Mouse (Mus musculus): Measurements from ENCODE around the gene Mesp1. TPM values are rescaled to one million over a fixed set of nuclear protein-coding genes. Genes with fewer than 3 reads are reported as not detected.
"Not testable (repeated sequence)": the region's sequence is repeated elsewhere in the genome, so short reads cannot be mapped to it uniquely, and the experiment has no call there.

Mesp1 gene
- total RNA-seq, 2 experiments from 2014 or later, result not detected

- peak; percentile 33 to 55 for DNase-seq
- intact Hi-C loops (cut with DNase I), result loop anchor here (10.0 kb wide), 1 partner anchor 202 kb away; no protein-coding TSS in a partner anchor
These were observed 760 bp downstream of the Mesp1 start for GRCm38 (mm10) chr7:79792635-79793421.

- not testable (repeated sequence) for DNase-seq
- intact Hi-C loops (cut with DNase I), result loop anchor here (5.0 to 10.0 kb wide), 2 partner anchors 178 to 205 kb away; no protein-coding TSS in a partner anchor
These were observed 3.8 kb downstream of the Mesp1 start for GRCm38 (mm10) chr7:79789812-79790211.

GRCm38 (mm10) chr7:79786295-79786694 lies 7.3 kb downstream of the Mesp1 start:
- intact Hi-C loops (cut with DNase I), result loop anchor here (5.0 kb wide), 1 partner anchor 174 kb away; no protein-coding TSS in a partner anchor
- peak; percentile 67 to 86 for DNase-seq

- no peak for DNase-seq
- intact Hi-C loops (cut with DNase I), result no loop called here
These were observed 11.1 kb downstream of the Mesp1 start for GRCm38 (mm10) chr7:79782516-79782855.

- DNase-seq, result no peak
- intact Hi-C loops (cut with DNase I), result no loop called here
These were observed 11.6 kb downstream of the Mesp1 start for GRCm38 (mm10) chr7:79781826-79782515.

- DNase-seq, result peak; percentile 76 to 86
- intact Hi-C loops (cut with DNase I), result no loop called here
These were observed 12.7 kb downstream of the Mesp1 start for GRCm38 (mm10) chr7:79780647-79781626.

- intact Hi-C loops (cut with DNase I), result no loop called here
- DNase-seq, result no peak
These were observed 21.8 kb downstream of the Mesp1 start for GRCm38 (mm10) chr7:79771561-79772512.

- intact Hi-C loops (cut with DNase I), result no loop called here
- DNase-seq, result no peak
These were observed 23.9 kb downstream of the Mesp1 start for GRCm38 (mm10) chr7:79769664-79770063.

- intact Hi-C loops (cut with DNase I), result no loop called here
- no peak for DNase-seq
These were observed 27.6 kb downstream of the Mesp1 start for GRCm38 (mm10) chr7:79765991-79766390.

GRCm38 (mm10) chr7:79762106-79762505 lies 31.5 kb downstream of the Mesp1 start:
- no peak for DNase-seq
- intact Hi-C loops (cut with DNase I), result no loop called here

- intact Hi-C loops (cut with DNase I), result no loop called here
- no peak for DNase-seq
These were observed 32.3 kb downstream of the Mesp1 start for GRCm38 (mm10) chr7:79761124-79761876.

- intact Hi-C loops (cut with DNase I), result no loop called here
- no peak for DNase-seq
These were observed 33.8 kb downstream of the Mesp1 start for GRCm38 (mm10) chr7:79759766-79760165.

- no peak for DNase-seq
- intact Hi-C loops (cut with DNase I), result no loop called here
These were observed 35.4 kb downstream of the Mesp1 start for GRCm38 (mm10) chr7:79758176-79758575.

GRCm38 (mm10) chr7:79756334-79756733 lies 37.3 kb downstream of the Mesp1 start:
- intact Hi-C loops (cut with DNase I), result no loop called here
- no peak for DNase-seq

GRCm38 (mm10) chr7:79749511-79749910 lies 44.1 kb downstream of the Mesp1 start:
- intact Hi-C loops (cut with DNase I), result no loop called here
- DNase-seq, result no peak

- intact Hi-C loops (cut with DNase I), result no loop called here
These were observed 45.9 kb downstream of the Mesp1 start for GRCm38 (mm10) chr7:79747659-79748058.

GRCm38 (mm10) chr7:79744585-79744984 lies 49.0 kb downstream of the Mesp1 start:
- intact Hi-C loops (cut with DNase I), result no loop called here
- DNase-seq, result no peak

More at GRCm38 (mm10) chr7:79747659-79748058, 45.9 kb downstream of the Mesp1 start:
- no peak for DNase-seq

- intact Hi-C loops (cut with DNase I), result no loop called here
- DNase-seq, result no peak
These were observed 49.5 kb downstream of the Mesp1 start for GRCm38 (mm10) chr7:79744051-79744450.

All from heart, postnatal 14 days (tissue).